Mouse (Mus musculus): Measurements from ENCODE around the gene Kbtbd13. TPM values are rescaled to one million over a fixed set of nuclear protein-coding genes. Genes with fewer than 3 reads are reported as not detected.
"Not testable (repeated sequence)": the region's sequence is repeated elsewhere in the genome, so short reads cannot be mapped to it uniquely, and the experiment has no call there.

Gene Kbtbd13
- total RNA-seq, 2 experiments from 2014 or later, result 7.8 to 19.5 TPM

DNA sequence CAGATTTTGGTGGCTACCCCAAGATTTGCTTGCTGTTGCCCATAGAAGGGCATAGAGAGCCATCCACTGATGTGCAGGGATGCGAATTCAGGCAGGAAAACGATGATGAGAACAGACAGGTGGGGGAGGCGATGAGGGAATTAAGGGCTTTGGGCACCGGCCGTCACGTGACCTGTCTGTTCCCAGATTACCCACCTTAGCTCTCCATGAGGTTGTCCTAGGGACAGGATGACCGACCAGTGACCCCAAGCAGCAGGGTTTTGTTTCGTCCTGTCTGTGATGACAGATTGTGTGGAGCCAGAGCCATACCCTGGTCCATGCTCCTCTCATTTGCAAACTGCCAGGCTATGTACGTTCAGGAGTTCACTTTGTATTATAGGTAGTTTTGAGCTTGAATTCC lies 27.8 kb downstream of the Kbtbd13 start:
- no peak for DNase-seq
- TF ChIP-seq CTCF (IDR thresholded peaks at IDR 0.05), result no peak
- Histone ChIP-seq H3K27ac (no peak overlapping the region), H3K4me3 (no peak overlapping the region)
- intact Hi-C loops (cut with DNase I), result no loop called here

DNA sequence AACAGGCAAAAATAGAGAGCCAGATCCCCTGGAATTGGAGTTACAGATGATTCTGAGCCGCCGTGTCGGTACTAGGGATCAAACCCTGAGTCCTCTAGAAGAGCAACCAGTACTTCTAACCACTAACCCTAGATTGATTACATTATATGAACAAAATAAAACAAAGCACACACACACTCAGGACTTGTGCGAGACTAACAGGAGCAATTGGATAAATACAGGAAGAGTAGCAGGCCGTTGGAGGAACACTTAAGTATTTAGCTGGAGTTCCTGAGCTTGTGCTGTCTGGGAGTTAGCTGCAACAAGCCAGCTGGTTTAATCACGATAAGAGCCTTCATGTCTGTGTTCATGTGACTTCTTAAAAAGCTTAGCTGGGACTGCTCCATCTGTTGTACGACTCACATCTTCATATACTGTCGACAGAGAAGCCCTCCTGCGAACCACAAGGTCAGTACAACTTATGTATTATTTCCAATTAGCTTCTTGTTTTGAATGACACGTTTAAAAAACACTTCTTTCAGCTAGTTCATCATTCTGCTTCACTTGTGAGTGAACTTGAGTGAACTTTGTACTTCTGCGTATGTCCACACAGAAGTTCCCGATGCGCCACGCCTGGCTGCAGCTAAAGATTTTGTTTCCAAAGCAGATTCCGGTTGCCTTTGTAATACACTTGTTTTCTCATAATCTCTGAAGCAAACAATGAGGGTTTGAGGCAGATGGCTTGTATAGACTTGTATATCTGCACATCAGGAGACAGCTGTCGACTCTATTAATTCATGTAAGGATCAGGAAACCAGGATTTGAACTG lies 30.6 kb downstream of the Kbtbd13 start, which contains the start of gene Ubap1l:
TSS of gene Ubap1l (plus strand) at position 401 of the 808 bp plus-strand sequence.
- Histone ChIP-seq H3K27ac (peak within 1 kb of the TSS; percentile 78), H3K4me3 (no peak within 1 kb of the TSS)
- TF ChIP-seq CTCF (IDR thresholded peaks at IDR 0.05), result no peak
- intact Hi-C loops (cut with DNase I), result no loop called here
- no peak for DNase-seq

DNA sequence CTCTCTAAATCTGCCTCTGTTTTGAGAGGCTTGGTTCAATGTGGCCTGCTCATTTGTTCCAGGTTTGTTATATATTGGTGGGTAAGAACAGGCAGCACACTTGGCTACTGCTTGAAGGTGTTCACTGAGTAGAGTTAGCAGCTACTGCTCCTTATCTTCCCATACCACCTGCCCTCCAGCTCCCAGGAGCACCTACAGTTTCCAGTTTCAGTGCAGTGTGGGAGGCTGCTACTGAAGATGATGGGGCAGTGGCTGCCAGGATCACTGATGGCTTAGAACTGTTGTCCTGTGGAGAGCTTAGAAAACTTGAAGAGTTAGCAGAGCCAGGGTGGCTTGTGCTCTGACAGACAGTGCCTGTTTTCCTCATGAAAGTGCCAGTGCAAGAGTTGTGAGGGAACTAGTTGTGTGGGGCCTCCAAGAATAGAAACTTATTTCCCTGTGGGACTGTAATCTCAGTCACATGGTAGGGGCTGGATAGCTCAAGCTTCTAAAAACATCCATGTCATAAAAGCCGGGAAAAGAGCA lies 32.4 kb downstream of the Kbtbd13 start:
- intact Hi-C loops (cut with DNase I), result no loop called here
- H3K4me3 ChIP-seq, result peak overlapping the region; percentile 17; the same call in 1 of the 2 replicates
- no peak for DNase-seq
- TF ChIP-seq CTCF (IDR thresholded peaks at IDR 0.05), result no peak
- H3K27ac ChIP-seq, result peak overlapping the region; percentile 78

DNA sequence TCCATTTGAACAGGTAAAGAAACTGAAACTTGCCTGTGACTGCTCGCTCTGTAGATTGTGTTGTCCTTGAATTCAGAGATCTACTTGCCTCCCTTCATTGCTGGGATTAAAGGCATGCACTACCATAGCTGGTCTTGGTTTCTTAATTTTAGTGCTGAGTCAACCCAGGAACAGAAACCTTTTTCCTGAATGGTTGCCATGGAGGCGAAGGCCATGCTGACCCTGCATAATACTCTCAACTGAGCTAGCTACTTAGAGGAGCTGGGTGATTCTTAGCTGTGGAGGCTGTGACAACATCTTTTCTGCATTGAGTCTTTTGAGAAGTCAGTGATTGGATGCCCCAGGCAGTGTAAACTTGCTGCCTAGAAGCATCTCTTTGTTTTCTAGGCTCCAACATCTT lies 34.5 kb downstream of the Kbtbd13 start:
- H3K4me3 ChIP-seq, result no peak overlapping the region
- H3K27ac ChIP-seq, result no peak overlapping the region
- DNase-seq, result no peak
- no peak for TF ChIP-seq CTCF (IDR thresholded peaks at IDR 0.05)
- intact Hi-C loops (cut with DNase I), result no loop called here

DNA sequence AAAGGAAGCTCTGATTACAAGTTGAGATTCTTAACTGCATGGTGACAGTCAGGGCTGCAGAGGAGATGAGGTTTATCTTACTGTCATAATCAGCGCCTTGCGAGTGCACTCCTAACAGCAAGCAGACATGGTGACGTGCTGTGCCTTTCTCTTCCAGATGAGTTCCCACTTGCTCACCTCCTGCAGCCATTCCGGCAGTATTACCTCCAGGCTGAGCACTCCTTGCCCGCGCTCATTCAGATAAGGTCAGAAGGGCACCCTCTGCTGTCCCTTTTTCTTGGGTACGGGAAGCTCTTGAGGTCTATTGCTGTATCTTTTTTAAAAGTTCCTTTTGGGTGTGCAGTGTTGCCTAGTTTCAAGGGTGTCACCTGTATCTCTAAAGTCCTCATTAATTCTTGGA lies 34.9 kb downstream of the Kbtbd13 start:
- Histone ChIP-seq H3K4me3 (no peak overlapping the region), H3K27ac (no peak overlapping the region)
- DNase-seq, result no peak
- intact Hi-C loops (cut with DNase I), result no loop called here
- no peak for TF ChIP-seq CTCF (IDR thresholded peaks at IDR 0.05)

DNA sequence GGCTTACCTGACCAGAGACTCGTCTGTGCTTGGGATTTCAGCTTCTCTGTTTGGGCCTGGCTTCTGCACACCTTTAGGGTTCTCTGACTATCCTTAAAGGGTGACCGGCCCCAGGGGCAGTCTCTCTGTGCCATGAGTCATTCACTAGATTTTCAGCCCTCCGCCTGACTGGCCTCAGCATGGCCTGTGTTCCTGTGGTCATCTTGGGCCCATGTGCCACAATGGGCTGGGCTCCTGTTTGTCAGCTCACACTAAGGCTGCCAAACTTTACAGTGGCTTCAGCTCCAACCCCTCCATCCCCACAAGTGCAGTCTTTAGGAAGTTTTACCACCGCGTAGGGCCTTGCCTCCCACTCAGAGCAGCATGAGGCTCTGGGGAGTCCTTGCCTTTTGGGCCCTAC lies 38.2 kb downstream of the Kbtbd13 start:
- DNase-seq, result no peak
- TF ChIP-seq CTCF (IDR thresholded peaks at IDR 0.05), result no peak
- Histone ChIP-seq H3K27ac (no peak overlapping the region), H3K4me3 (no peak overlapping the region)
- intact Hi-C loops (cut with DNase I), result loop anchor here (5.0 kb wide), 1 partner anchor 79 kb away; no protein-coding TSS in a partner anchor

DNA sequence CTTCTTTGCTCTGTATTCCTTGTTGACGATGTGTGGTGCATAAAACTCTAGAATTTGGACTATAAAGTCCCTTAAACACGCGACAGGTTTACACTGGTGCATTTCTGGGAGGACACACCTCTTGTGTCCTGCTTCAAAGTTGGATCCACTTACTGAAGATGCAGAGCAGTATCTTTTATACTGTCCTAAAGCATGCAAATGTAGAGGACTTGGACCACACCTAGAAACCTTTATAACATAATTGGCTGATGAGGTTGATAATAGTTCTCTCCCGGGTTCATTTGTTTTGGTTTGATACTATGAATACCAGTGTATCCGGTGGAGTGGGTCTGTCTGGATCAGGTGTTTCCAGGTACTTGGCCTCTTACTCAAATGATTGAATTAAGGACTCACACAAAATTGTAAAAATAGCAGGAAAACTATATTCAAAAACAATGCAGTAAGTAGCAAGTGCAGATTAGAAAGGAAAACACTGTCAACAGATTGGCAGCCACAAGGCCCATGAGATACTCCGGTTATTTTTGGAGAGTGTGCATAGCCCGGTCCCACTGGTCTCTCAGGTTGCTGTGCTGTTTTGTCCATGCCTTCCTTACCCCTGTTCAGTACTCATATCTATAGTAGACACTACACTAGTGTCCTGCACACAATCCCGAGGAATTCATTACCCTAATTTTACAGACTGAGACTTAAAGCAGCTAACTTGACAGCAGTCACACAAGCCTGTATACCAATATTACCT lies 44.2 kb downstream of the Kbtbd13 start:
- no peak for TF ChIP-seq CTCF (IDR thresholded peaks at IDR 0.05)
- DNase-seq, result peak; percentile 32
- intact Hi-C loops (cut with DNase I), result loop anchor here (2.0 kb wide), 1 partner anchor 44 kb away; the partner anchor contains the start of gene Kbtbd13
- Histone ChIP-seq H3K4me3 (peak overlapping the region; percentile 98), H3K27ac (peak overlapping the region; percentile 96)

DNA sequence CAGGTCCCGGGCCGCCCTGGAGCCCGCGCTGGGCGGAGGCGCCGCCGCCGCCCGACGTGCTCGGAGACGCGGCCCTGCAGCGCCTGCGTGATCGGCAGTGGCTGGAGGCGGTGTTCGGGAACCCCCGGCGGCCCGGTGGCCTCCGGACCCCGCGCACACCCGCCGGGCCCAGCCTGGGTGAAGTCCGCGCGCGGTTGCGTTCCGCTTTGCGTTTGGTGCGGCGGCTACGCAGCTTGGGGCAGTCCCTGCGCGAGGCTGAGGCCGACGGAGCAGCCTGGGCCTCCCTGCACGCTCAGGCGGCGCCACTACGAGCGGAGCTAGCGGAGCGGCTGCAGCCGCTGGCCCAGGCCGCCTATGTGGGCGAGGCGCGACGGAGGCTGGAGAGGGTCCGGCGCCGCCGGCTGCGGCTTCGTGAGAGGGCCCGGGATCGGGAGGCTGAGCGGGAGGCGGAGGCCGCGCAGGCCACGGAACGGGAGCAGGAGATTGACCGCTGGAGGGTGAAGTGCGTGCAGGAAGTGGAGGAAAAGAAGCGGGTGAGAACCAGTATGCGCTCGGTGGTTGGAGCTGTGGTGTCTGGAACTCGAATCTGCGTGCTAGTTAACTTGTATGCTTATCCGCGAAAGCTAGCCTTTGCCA lies 44.9 kb downstream of the Kbtbd13 start:
- Histone ChIP-seq H3K4me3 (peak overlapping the region; percentile 98), H3K27ac (peak overlapping the region; percentile 96)
- intact Hi-C loops (cut with DNase I), result loop anchor here (2.0 kb wide), 1 partner anchor 44 kb away; the partner anchor contains the start of gene Kbtbd13
- TF ChIP-seq CTCF (IDR thresholded peaks at IDR 0.05), result no peak
- peak; percentile 59 for DNase-seq

DNA sequence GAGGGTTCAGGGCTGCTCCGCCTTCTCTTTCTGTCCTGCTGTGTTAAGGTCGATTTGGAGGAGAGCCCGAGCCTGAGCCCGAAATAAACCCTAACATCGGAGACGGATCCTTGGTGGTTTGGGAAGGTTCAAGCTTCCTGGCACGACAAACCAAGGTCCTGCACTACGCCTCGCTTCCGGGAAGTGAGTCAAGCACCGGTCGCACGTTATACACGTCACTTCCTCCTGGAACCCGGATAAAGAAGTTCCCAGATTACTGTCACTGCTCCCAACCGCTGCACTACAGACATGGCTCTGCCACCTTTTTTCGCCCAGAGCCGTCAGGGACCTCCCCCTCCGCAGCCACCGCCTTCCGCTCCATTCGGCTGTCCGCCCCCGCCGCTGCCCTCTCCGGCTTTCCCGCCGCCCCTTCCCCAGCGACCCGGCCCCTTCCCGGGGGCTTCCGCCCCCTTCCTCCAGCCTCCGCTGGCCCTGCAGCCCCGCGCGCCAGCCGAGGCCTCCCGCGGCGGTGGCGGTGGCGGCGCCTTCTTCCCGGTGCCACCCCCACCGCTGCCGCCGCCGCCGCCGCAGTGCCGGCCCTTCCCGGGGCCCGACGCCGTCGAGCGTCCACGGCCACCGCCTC lies 45.5 kb downstream of the Kbtbd13 start, which contains the start of gene Pdcd7:
TSS of gene Pdcd7 (plus strand) at position 251 of the 622 bp plus-strand sequence.
- no peak for TF ChIP-seq CTCF (IDR thresholded peaks at IDR 0.05)
- H3K4me3 ChIP-seq, result peak within 1 kb of the TSS; percentile 98
- peak; percentile 96 for DNase-seq
- intact Hi-C loops (cut with DNase I), result loop anchor here (2.0 kb wide), 1 partner anchor 45 kb away; the partner anchor contains the start of gene Kbtbd13
- peak within 1 kb of the TSS; percentile 96 for H3K27ac ChIP-seq

DNA sequence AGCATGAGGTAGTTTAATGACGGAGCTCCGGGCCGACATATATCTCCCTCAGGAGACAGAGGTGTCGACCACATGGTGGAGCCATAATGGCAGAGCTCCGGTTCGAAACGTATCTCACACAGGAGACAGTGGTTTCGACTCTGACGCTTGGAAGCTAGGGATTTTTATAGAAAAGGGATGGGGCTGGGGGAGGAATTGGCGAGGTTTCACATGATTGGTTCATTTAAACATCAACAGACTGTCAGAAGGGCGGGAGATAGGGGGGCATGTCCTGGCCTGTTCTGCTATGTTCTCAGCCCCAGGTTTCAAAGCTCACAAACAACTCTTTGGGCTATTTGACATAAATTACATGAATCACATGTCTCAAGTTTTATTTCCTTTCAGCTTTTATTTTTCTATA lies 46.0 kb downstream of the Kbtbd13 start:
- intact Hi-C loops (cut with DNase I); DNase-seq: not testable (repeated sequence)
- Histone ChIP-seq H3K27ac (peak overlapping the region; percentile 96), H3K4me3 (peak overlapping the region; percentile 98)
- TF ChIP-seq CTCF (IDR thresholded peaks at IDR 0.05), result peak; percentile 15; the same call in 1 of the 2 replicates

DNA sequence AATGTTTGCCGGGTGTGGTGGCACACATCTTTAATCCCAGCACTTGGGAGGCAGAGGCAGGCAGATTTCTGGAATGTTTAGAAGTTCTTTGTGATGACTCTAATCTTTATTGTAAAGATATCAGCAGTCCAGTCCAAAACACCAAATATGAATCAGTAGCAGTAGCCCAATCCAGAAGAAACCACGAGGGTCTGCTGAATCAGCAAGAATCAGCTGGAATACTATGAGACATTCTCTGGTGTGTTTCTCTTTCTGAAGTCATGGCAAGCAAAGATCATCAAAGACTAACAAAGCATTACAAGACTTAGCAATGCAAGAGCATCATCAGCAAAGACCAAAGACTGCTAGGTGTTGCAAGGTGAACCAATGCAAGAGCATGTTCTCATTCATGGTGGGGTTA lies 51.0 kb downstream of the Kbtbd13 start:
- TF ChIP-seq CTCF (IDR thresholded peaks at IDR 0.05), result no peak
- Histone ChIP-seq H3K27ac (no peak overlapping the region), H3K4me3 (no peak overlapping the region)
- intact Hi-C loops (cut with DNase I), result no loop called here
- DNase-seq, result no peak

DNA sequence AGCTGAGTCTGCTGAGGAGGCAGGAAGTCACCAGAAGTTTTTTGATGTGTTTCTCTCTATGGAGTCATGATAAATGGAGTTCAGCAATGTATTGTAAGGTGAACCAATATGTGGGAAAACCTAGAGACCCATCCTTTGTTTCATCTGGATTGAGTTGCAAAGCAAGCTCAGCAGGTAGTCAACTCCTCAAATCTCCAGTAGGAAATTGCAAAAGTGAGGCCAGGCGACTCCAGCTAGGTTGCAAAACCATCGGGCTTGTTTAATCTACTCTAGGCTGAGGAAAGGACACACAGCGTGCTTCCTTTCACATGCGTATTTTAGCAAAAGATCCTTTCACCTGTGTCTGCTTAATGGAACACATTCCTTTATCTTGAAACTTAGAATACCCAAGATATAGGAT lies 52.3 kb downstream of the Kbtbd13 start:
- H3K4me3 ChIP-seq, result no peak overlapping the region
- DNase-seq, result no peak
- no peak for TF ChIP-seq CTCF (IDR thresholded peaks at IDR 0.05)
- H3K27ac ChIP-seq, result no peak overlapping the region
- intact Hi-C loops (cut with DNase I), result no loop called here

Other genes starting within 250 kb of the Kbtbd13 start
- gene Parp16, start 196.3 kb downstream of the Kbtbd13 start, total RNA-seq (2021), result 1 to 10 TPM; 3.6 to 3.9 TPM
- gene Cilp, start 126.5 kb downstream of the Kbtbd13 start, total RNA-seq (2021), result 10 to 100 TPM; 13.0 to 35.4 TPM
- gene Clpx, start 97.4 kb downstream of the Kbtbd13 start, total RNA-seq (2021), result 10 to 100 TPM; 54.0 to 72.6 TPM
- gene Pdcd7, start 45.5 kb downstream of the Kbtbd13 start, total RNA-seq (2021), result 10 to 100 TPM; 10.1 to 19.5 TPM
- gene Ubap1l, start 30.6 kb downstream of the Kbtbd13 start, total RNA-seq (2021), result 1 to 10 TPM in 1 of 2 experiments, under 1 TPM in 1; 0.43 to 1.1 TPM
- gene Rasl12, start 6.9 kb upstream of the Kbtbd13 start, total RNA-seq (2021), result 1 to 10 TPM; 3.1 to 3.3 TPM
- gene Slc51b, start 31.3 kb upstream of the Kbtbd13 start, total RNA-seq (2021), result not detected
- gene Mtfmt, start 44.1 kb upstream of the Kbtbd13 start, total RNA-seq (2021), result 1 to 10 TPM; 4.3 to 5.7 TPM
- 1 to 10 TPM; 6.1 to 6.6 TPM for gene Spg21, start 69.3 kb upstream of the Kbtbd13 start, total RNA-seq (2021)
- gene Ankdd1a, start 128.5 kb upstream of the Kbtbd13 start, total RNA-seq (2021), result not detected
- 1 to 10 TPM; 4.4 to 4.5 TPM for gene Plekho2, start 188.4 kb upstream of the Kbtbd13 start, total RNA-seq (2021)
- not detected for gene Pif1, start 195.5 kb upstream of the Kbtbd13 start, total RNA-seq (2021)
- 1 to 10 TPM in 1 of 2 experiments, under 1 TPM in 1; 0.99 to 1.8 TPM for gene Rbpms2, start 238.0 kb upstream of the Kbtbd13 start, total RNA-seq (2021)

Measured in gastrocnemius, adult 2 months (tissue).